Mouse (Mus musculus): Measurements from ENCODE around the gene Olfr1506. TPM values are rescaled to one million over a fixed set of nuclear protein-coding genes. Genes with fewer than 3 reads are reported as not detected.

Gene Olfr1506
- polyA plus RNA-seq (2014; fragmentation: Illumina TruSeq; extraction: RNeasy Lipid Tissue Mini Kit (QIAGEN cat#74804); ENCODE audit: low replicate concordance) = not detected

GRCm38 (mm10) chr2:90224393-90224792 lies at the start of gene Olfr1506:
TSS of gene Olfr1506 (minus strand) at chr2:90224493.

DNA sequence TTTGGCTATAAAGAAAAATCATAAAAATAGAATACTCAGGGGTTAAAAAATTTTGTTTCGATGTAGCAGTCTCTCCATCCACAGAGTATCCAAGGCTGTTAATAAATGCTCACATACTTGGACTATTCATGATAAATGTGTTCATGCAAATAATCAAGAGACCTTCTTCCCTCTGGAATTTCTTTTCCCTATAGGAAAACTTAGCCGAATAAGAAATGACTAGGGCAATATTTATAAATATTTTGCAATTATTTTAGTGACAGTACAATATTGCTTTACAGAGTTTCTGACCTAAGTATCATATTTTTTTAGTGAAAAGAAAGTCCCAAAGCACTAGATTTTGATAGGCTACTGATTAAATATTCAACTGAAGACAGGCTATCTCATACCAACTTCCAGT lies 46.6 kb upstream of the Olfr1506 start, which contains the start of gene Olfr1271:
Olfr1271 (minus strand) TSS at position 101 of the 400 bp plus-strand sequence.

GRCm38 (mm10) chr2:90257492-90257891 lies 33.2 kb upstream of the Olfr1506 start, which contains the start of gene Olfr142:
TSS of gene Olfr142 (minus strand) at chr2:90257592.

Other genes with a start within 250 kb of the Olfr1506 start
- gene Olfr1261, start 233.3 kb downstream of the Olfr1506 start, polyA plus RNA-seq (2014; fragmentation: Illumina TruSeq; extraction: RNeasy Lipid Tissue Mini Kit (QIAGEN cat#74804); ENCODE audit: low replicate concordance) = not detected
- gene Olfr1262, start 224.3 kb downstream of the Olfr1506 start, polyA plus RNA-seq (2014; fragmentation: Illumina TruSeq; extraction: RNeasy Lipid Tissue Mini Kit (QIAGEN cat#74804); ENCODE audit: low replicate concordance) = not detected
- not detected for gene Olfr1263, start 212.4 kb downstream of the Olfr1506 start, polyA plus RNA-seq (2014; fragmentation: Illumina TruSeq; extraction: RNeasy Lipid Tissue Mini Kit (QIAGEN cat#74804); ENCODE audit: low replicate concordance)
- not detected for gene Olfr1264, start 198.9 kb downstream of the Olfr1506 start, polyA plus RNA-seq (2014; fragmentation: Illumina TruSeq; extraction: RNeasy Lipid Tissue Mini Kit (QIAGEN cat#74804); ENCODE audit: low replicate concordance)
- not detected for gene Olfr1265, start 189.2 kb downstream of the Olfr1506 start, polyA plus RNA-seq (2014; fragmentation: Illumina TruSeq; extraction: RNeasy Lipid Tissue Mini Kit (QIAGEN cat#74804); ENCODE audit: low replicate concordance)
- gene Olfr140, start 160.9 kb downstream of the Olfr1506 start, polyA plus RNA-seq (2014; fragmentation: Illumina TruSeq; extraction: RNeasy Lipid Tissue Mini Kit (QIAGEN cat#74804); ENCODE audit: low replicate concordance) = not detected
- gene Olfr1269, start 103.1 kb downstream of the Olfr1506 start, polyA plus RNA-seq (2014; fragmentation: Illumina TruSeq; extraction: RNeasy Lipid Tissue Mini Kit (QIAGEN cat#74804); ENCODE audit: low replicate concordance) = not detected
- gene Olfr32, start 82.2 kb downstream of the Olfr1506 start, polyA plus RNA-seq (2014; fragmentation: Illumina TruSeq; extraction: RNeasy Lipid Tissue Mini Kit (QIAGEN cat#74804); ENCODE audit: low replicate concordance) = not detected
- gene Olfr1270, start 71.4 kb downstream of the Olfr1506 start, polyA plus RNA-seq (2014; fragmentation: Illumina TruSeq; extraction: RNeasy Lipid Tissue Mini Kit (QIAGEN cat#74804); ENCODE audit: low replicate concordance) = not detected
- not detected for gene Olfr142, start 33.1 kb upstream of the Olfr1506 start, polyA plus RNA-seq (2014; fragmentation: Illumina TruSeq; extraction: RNeasy Lipid Tissue Mini Kit (QIAGEN cat#74804); ENCODE audit: low replicate concordance)
- gene Olfr1271, start 46.5 kb upstream of the Olfr1506 start, polyA plus RNA-seq (2014; fragmentation: Illumina TruSeq; extraction: RNeasy Lipid Tissue Mini Kit (QIAGEN cat#74804); ENCODE audit: low replicate concordance) = not detected
- not detected for gene Olfr1272, start 68.3 kb upstream of the Olfr1506 start, polyA plus RNA-seq (2014; fragmentation: Illumina TruSeq; extraction: RNeasy Lipid Tissue Mini Kit (QIAGEN cat#74804); ENCODE audit: low replicate concordance)
- gene Gm13769, start 97.7 kb upstream of the Olfr1506 start, polyA plus RNA-seq (2014; fragmentation: Illumina TruSeq; extraction: RNeasy Lipid Tissue Mini Kit (QIAGEN cat#74804); ENCODE audit: low replicate concordance) = not detected
- gene Olfr1274-ps, start 174.2 kb upstream of the Olfr1506 start, polyA plus RNA-seq (2014; fragmentation: Illumina TruSeq; extraction: RNeasy Lipid Tissue Mini Kit (QIAGEN cat#74804); ENCODE audit: low replicate concordance) = not detected